Mouse (Mus musculus) spleen, adult 18-20 months (tissue): ENCODE measurements around the gene Dhx40.
A peak's percentile ranks its signal among the peaks of the same experiment; 100 is the strongest.
"Not testable (repeated sequence)": the region's sequence is repeated elsewhere in the genome, so short reads cannot be mapped to it uniquely, and the experiment has no call there.

Source experiments
- DNase-seq, 2 experiments: peaks; one replicate each; pipeline ENCODE4 v3.0.0; 2022; ENCODE audit warnings: mixed read lengths in 2 of 2

The Dhx40 gene

DNA sequence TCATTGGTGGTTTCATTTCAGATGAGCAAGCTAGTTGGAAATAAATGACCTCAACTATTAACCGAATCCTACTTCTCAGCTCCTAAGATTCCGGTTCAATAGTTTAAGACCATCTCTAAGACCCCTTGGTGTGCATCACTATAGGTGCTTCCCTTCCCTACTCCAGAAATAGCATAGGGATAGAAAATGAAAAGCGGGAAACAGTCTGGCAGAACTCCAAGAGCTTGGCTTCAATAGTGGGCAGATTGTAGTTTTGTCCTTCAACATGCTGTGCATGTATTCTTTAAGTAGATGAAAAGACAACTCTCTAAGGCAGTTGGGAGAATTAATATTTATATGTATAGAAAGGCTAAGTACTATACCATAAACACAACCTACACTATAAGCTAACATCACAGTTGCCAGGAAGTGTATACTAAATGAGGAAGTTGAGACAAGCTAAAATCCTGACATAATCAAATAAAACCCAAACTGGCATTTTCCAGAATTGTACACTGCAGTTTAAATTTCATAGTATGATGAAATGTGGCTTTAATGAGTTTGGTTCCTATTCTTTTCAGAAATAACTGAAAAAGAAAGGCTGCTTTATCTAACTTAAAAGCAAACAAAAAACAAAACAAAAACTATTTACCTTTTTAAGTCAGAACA is 57.6 kb downstream of the Dhx40 start:
- DNase-seq = no peak

DNA sequence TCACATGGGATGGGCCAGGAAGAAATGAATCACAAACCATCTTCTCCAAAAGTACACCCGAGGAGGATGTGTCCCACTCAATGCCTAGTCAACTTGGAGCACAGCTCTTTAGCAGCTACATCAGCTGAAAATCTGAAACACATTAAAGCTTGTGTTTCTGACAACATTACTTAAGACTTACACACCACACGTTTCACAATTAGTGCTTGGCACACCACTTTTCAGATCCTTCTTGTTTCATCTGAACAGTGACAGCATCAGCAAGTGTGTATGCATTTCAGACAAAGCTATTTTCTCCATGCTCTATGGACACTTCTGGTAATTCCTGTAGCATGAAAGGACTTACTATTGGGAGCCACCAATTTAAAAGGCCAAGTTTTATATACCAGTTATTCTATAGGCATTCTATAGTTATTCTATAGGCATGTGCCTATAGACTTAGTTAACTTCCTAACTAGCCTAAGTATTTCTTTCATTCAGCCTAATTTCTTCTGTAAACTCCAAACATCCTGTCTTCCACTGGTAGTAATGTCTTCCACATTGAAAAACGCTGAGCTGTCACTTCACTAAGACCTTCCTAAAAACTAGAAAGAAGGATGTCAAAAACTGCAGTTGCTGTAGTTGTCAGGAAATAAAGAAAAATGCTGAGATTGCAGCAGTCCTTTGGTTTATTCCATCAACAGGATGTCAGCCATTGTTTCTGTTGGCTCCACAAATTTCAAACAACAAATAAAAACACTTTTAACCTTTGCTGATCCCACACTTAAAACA is 61.7 kb downstream of the Dhx40 start:
- no peak for DNase-seq

DNA sequence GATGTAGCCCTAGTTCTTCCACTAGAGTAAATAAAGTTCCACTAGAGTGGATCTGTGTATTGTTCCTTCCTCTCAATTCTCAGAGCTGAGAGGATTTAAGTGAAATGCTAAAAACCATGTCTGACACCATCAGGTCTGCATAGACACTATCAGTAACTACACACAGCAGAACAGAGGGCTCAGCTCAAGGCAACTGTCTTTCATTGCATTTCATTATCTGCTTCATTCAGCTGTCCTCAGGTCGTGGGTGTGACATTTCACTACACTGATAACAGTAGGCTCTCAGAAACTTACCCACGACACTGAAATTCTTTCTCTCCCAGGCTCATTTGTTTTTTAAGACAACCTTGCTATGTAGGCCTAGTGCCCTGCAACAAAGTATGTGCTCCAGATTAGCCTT is 64.9 kb downstream of the Dhx40 start:
- DNase-seq = no peak

- DNase-seq = no peak
Observed at GRCm38 (mm10) chr11:86741505-86741904, 66.0 kb downstream of the Dhx40 start.

DNA sequence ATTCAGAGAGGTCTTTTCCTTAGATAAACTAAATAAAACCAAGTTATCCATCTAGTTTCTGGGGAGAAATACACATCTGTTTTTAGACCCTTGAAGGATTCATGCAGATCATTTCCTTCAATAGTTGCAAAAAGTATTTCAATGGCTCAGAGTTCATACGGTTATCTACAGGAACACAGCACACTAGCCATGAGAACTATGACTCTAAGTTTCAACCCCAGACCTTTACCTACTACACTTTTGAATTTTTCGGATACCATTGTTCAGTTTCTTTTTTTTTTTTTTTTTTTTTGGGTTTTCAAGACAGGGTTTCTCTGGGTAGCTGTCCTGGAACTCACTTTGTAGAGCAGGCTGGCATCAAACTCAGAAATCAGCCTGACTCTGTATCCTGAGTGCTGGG is 68.1 kb downstream of the Dhx40 start:
- DNase-seq = no peak

GRCm38 (mm10) chr11:86738956-86739355 is 68.6 kb downstream of the Dhx40 start:
- DNase-seq = no peak

- not testable (repeated sequence) for DNase-seq
Observed at GRCm38 (mm10) chr11:86738308-86738707, 69.2 kb downstream of the Dhx40 start.

GRCm38 (mm10) chr11:86737301-86738000 is 70.1 kb downstream of the Dhx40 start:
- DNase-seq = peak; percentile 20 to 29

DNA sequence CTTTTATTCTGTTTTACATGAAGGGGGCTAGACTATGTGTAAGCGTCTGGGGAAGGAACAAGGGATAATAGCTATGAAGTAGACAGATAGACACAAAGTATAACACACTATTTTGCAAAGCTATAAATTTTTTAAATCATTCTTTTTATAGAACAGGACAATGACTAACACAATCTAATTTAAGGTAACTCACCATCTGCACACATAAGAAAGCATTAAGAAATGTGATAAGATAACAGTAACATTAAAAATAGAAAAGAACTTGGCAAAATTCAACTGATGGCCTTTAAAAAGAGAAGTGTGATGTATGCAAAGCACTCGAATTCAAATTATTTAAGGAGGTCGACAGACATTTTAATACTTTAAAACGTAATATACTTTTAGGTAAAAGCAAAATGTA is 72.6 kb downstream of the Dhx40 start:
- no peak for DNase-seq

DNA sequence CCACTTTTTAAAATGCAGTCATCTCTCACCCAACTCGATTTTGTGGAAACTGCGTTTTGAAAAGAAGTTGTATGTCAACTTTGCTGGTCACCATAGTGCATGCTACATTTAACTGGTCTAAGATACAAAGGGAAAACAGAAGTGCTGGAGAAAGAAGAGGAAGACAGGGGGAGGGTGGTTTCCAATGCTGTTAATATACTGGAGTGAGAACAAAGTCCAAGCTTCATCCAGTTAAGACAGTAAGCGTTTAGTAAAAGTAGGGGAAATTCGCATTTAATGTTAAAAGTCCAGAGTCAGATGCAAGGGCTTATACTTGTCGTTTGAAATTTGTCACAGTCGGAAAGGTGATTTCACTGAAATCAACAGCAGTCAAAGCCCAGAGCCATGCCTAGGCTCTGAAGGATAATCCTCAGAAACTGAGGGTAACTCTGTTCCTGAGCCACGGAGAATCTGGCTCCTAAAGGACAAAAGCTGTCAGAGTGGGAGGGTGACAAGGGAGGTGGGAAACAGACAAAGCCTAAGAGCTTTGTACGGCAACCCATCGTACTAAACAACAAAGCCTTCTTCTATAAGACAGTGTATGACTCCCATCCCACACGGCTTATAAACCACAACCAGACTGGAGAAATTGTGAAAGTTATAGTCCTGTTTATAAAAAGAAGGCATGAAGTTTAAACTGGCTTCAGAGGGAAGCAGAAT is 73.2 kb downstream of the Dhx40 start:
- DNase-seq = no peak

GRCm38 (mm10) chr11:86731443-86731842 is 76.1 kb downstream of the Dhx40 start:
- no peak for DNase-seq

DNA sequence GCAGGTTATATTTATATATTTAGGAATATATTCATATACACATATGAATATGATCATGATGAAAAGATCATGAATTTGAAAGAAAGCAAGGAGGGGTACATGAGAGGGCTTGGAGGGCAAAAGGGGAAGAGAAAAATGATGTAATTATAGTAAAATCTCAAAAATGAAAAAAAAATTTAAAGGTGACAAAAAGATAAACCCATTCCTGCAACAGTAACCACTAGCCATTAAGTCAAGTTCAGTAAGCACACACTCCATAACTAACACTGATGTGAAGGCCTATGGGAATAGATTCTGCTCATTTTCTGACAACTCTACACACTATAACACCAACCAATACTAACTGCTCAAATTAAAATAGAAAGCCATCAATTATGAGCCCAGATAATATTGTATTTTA is 81.9 kb downstream of the Dhx40 start:
- DNase-seq = no peak

GRCm38 (mm10) chr11:86724982-86725381 is 82.6 kb downstream of the Dhx40 start:
- DNase-seq = no peak

- DNase-seq = no peak
Observed at GRCm38 (mm10) chr11:86724004-86724403, 83.5 kb downstream of the Dhx40 start.

GRCm38 (mm10) chr11:86719390-86719789 is 88.2 kb downstream of the Dhx40 start:
- peak; percentile 16 to 25 for DNase-seq
